Mouse (Mus musculus) thymus, adult 2 months (tissue): ENCODE measurements at regions not wholly inside any gene's neighbourhood (a gene's known extent, or its start where the extent isn't known, plus 50 kb on each side); places are given as distances from the start of the nearest gene placed in this dataset.

Experiments used
- DNase-seq: peaks from one replicate; pipeline ENCODE4 v3.0.0; 2021
- H3K27ac ChIP-seq: fragments of 200-500 bp; 2 replicates; pipeline ENCODE4 v1.5.1; 2012; ENCODE audit warnings: low read length, control low read depth; ENCODE audit not compliant: control insufficient read depth, insufficient read depth
- H3K27me3 ChIP-seq: fragments of 200-500 bp; 2 replicates; pipeline ENCODE4 v1.6.1; 2012; ENCODE audit warnings: mild to moderate bottlenecking, low read length, moderate library complexity, mixed read lengths; ENCODE audit not compliant: control insufficient read depth, insufficient read depth
- H3K36me3 ChIP-seq: fragments of 200-500 bp; 2 replicates; pipeline ENCODE4 v1.6.1; 2012; ENCODE audit warnings: mild to moderate bottlenecking, low read length, moderate library complexity; ENCODE audit not compliant: control insufficient read depth, insufficient read depth
- H3K4me1 ChIP-seq: fragments of 200-500 bp; replicated peaks from 2 replicates; pipeline ENCODE4 v1.6.1; 2012; ENCODE audit warnings: low read length; ENCODE audit not compliant: control insufficient read depth, insufficient read depth
- H3K4me3 ChIP-seq: fragments of 200-500 bp; 2 replicates; pipeline ENCODE4 v1.5.1; 2012; ENCODE audit warnings: mild to moderate bottlenecking, low read length, control low read depth, moderate library complexity; ENCODE audit not compliant: control insufficient read depth, insufficient read depth
- CTCF ChIP-seq: fragments of 200-500 bp; IDR thresholded peaks from 2 replicates; pipeline ENCODE4 v1.5.1; 2012; ENCODE audit warnings: mild to moderate bottlenecking, control low read depth, low read length, moderate library complexity, borderline replicate concordance; ENCODE audit not compliant: control insufficient read depth, poor library complexity, insufficient read depth; ENCODE audit errors: extremely low read depth
- POLR2A ChIP-seq: fragments of 200-500 bp; IDR thresholded peaks from 2 replicates; pipeline ENCODE4 v1.6.1; 2012; ENCODE audit warnings: mild to moderate bottlenecking, low read length, control low read depth, moderate library complexity; ENCODE audit not compliant: control insufficient read depth, poor library complexity, insufficient read depth; ENCODE audit errors: extremely low read depth
- WGBS: fragments of 180-500 bp; shearing (Covaris S2); methylation state at CpG from one replicate; pipeline ENCODE4 v1.1.7; 2018; 5-methylcytosine and 5-hydroxymethylcytosine counted together

DNA sequence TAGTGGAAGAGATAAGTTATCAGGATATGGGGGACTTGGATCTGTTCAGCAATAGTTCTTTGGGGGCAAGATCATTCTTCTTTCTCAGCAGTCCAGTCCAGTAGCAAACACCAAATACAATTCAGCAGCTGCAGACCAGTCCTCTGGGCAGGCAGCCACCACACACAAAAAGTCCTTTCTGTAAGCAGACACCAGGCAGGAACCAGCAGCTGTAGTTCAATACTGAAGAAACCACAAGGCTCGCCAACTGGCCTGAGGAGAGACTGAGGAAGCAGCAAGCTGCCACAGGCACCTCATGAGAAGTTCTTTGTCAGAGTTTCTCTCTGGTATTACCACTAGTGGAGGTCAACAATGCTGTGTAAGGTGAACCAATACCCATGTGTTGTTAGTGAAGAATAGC, 493.1 kb upstream of the Arid1b start:
- H3K4me1 ChIP-seq, result peaks cover 7% of the 10 kb centered on the region
- no peak overlapping the region for H3K4me3 ChIP-seq
- WGBS, result 62% methylated on average over 1 of the region's 1 CpGs
- TF ChIP-seq CTCF (no peak), POLR2A (no peak)
- H3K36me3 ChIP-seq, result no peaks in the 10 kb centered on the region
- DNase-seq, result no peak
- H3K27me3 ChIP-seq, result no peaks in the 10 kb centered on the region
- H3K27ac ChIP-seq, result no peak overlapping the region

DNA sequence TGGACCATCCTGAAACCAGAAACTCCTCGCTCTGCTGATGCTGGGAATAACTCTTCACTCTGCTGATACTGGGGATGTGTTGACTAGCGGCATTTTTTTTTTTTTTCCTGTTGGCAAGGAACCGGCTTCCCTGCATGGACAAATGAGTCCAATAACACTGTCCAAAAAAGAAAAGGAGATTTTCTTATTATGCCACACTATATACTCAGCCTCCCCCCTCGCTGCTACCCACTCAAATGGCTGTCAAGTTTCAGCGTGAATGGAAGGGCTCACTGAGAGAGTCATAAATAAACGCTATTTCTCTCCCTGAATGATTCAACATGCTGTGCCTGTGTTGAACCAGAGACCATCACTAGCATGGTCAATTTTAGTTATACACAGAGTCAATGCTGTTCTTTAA, 489.2 kb upstream of the Arid1b start:
- WGBS, result 84% methylated on average over 6 of the region's 6 CpGs

DNA sequence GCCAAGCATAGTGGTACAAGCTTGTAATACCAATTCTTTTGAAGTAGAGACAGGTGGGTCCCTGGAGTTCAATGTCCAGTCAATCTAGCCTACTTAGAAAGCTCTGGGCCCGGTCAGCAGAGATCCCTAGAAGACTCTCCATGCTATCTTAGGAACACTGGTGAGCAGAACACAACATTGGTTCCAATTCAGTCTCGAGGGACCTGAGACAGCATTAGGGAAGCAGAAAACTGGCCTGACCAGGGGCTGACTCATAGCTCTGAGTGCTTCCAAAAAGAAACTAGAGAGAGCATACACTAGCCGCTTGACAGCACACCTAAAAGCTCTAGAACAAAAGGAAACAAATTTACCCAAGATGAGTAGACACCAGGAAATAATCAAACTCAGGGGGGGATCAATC, 484.6 kb upstream of the Arid1b start:
- no peak for TF ChIP-seq CTCF
- TF ChIP-seq POLR2A, result no peak
- no peak for DNase-seq
- H3K27me3 ChIP-seq, result no peaks in the 10 kb centered on the region
- WGBS, result 85% methylated on average over 3 of the region's 3 CpGs
- H3K4me1 ChIP-seq, result no peaks in the 10 kb centered on the region
- H3K36me3 ChIP-seq, result no peaks in the 10 kb centered on the region
- no peak overlapping the region for H3K4me3 ChIP-seq
- no peak overlapping the region for H3K27ac ChIP-seq

More for the DNA sequence above, 489.2 kb upstream of the Arid1b start:
- H3K36me3 ChIP-seq, result no peaks in the 10 kb centered on the region
- H3K4me1 ChIP-seq, result no peaks in the 10 kb centered on the region
- H3K4me3 ChIP-seq, result no peak overlapping the region
- no peak for DNase-seq
- H3K27me3 ChIP-seq, result no peaks in the 10 kb centered on the region
- no peak for TF ChIP-seq POLR2A
- no peak for TF ChIP-seq CTCF
- no peak overlapping the region for H3K27ac ChIP-seq

DNA sequence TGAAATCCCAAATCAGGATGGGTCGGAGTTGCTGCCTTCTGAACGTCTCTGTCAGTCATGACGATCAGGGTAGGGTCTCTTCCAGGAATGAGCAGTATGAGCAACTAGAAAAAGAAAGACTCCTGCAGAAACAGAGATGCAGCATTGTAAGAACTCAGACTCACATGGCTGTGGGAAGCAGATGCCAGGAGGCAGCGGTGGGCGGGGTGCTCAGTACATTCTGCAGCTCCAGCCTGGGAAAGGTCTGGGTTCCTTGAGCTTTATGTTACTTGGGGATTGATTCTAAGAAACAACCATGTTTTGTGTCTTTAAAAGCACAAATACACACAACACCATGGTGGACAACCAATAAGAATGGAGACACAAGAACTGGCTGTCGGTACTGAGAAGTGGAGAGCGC, 478.0 kb upstream of the Arid1b start:
- Histone ChIP-seq H3K27ac (no peak overlapping the region), H3K36me3 (no peaks in the 10 kb centered on the region), H3K4me3 (no peak overlapping the region), H3K4me1 (no peaks in the 10 kb centered on the region), H3K27me3 (no peaks in the 10 kb centered on the region)
- no peak for TF ChIP-seq CTCF
- TF ChIP-seq POLR2A, result no peak
- no peak for DNase-seq
- 94% methylated on average over 7 of the region's 7 CpGs for WGBS

DNA sequence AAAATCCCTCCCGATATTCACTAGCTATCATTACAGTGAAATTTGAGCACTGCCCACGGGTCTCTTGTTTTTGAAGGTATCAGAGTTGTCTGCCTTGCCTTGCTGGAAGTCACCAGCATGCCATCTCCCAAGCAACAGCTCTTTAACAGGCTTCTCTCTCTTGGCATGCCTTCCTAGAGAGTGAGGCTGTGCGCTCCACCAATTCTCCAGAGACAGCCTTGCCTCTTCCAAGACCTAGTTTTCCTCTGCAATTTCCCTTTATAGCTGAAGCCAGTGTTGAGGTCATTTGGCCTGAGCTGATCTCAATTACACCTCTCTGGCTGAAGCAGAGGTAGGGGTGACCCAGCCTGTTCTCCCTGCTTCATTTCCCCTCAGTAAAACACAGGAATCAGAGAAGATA, 477.3 kb upstream of the Arid1b start:
- Histone ChIP-seq H3K36me3 (no peaks in the 10 kb centered on the region), H3K27me3 (no peaks in the 10 kb centered on the region), H3K4me3 (no peak overlapping the region), H3K4me1 (no peaks in the 10 kb centered on the region), H3K27ac (no peak overlapping the region)
- WGBS, result 89% methylated on average over 3 of the region's 3 CpGs
- DNase-seq, result no peak
- TF ChIP-seq CTCF, result no peak
- TF ChIP-seq POLR2A, result no peak

DNA sequence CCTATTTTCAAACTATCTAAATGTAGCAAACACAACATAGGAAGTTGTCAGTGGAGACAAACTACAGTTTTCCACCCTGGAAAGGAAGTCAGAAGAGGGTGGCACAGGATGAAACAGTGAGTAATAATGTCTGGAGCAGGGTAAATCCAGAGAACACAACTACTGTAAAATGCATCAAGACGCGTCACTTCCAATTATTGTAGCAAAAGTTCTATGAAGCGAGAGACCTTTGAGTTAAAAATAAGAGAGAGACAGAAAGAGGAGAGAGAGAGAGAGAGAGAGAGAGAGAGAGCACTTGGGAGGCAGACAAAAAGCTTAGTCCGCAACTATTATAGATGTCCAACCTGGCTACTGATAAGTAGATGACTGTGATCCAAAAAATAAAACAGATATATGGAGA, 473.1 kb upstream of the Arid1b start:
- Histone ChIP-seq H3K4me3 (no peak overlapping the region), H3K27ac (no peak overlapping the region), H3K36me3 (no peaks in the 10 kb centered on the region), H3K4me1 (no peaks in the 10 kb centered on the region), H3K27me3 (no peaks in the 10 kb centered on the region)
- no peak for DNase-seq
- TF ChIP-seq POLR2A (no peak), CTCF (no peak)
- WGBS, result 96% methylated on average over 4 of the region's 4 CpGs

DNA sequence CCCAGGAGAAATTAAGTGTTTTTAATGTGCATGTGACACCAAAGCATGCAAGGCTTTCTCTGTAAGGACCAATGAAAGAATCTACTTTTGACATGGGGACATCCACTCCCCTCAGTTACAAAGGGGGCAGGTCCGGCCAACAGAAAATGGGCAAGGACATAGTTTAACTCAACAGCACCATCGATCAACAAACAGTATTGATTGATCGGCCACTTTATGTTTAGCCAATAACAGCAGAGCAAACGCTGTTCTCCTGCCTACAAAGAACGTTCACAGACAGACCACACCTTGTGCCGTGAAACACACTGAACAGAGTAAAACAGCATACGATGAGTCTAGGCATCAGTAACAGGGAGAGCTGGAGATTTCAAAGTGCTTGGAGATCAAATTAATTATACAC, 467.7 kb upstream of the Arid1b start:
- no peaks in the 10 kb centered on the region for H3K36me3 ChIP-seq
- DNase-seq, result no peak
- TF ChIP-seq POLR2A (no peak), CTCF (no peak)
- H3K4me3 ChIP-seq, result no peak overlapping the region
- 95% methylated on average over 7 of the region's 7 CpGs for WGBS
- no peaks in the 10 kb centered on the region for H3K4me1 ChIP-seq
- no peaks in the 10 kb centered on the region for H3K27me3 ChIP-seq
- H3K27ac ChIP-seq, result no peak overlapping the region
